Mouse (Mus musculus) adrenal gland, postnatal 10 days (tissue): Measurements from ENCODE around the gene Kcnj6. TPM values are rescaled to one million over a fixed set of nuclear protein-coding genes. Genes with fewer than 3 reads are reported as not detected.

Experiments used
- DNase-seq: peaks from one replicate; pipeline ENCODE4 v3.0.0; 2021; ENCODE audit warnings: mixed read lengths
- microRNA-seq: library from miRNA; unstranded; fragments of <30 nt; microRNA quantifications from one replicate; pipeline ENCODE4 v1.2.0, GENCODE M21; 2021
- total RNA-seq, 2 experiments: library from RNA; stranded (reverse); gene quantifications; 2 replicates each; pipeline ENCODE4 v1.2.3; 2021

The Kcnj6 gene
- total RNA-seq, 2 experiments from 2014 or later = 0.33 to 0.64 TPM

GRCm38 (mm10) chr16:94714483-94714882, 283.0 kb downstream of the Kcnj6 start:
- DNase-seq = no peak

GRCm38 (mm10) chr16:94713480-94714094, 283.9 kb downstream of the Kcnj6 start:
- peak; percentile 93 for DNase-seq

GRCm38 (mm10) chr16:94701971-94702370, 295.5 kb downstream of the Kcnj6 start:
- DNase-seq = no peak

- DNase-seq = no peak
Measured at GRCm38 (mm10) chr16:94701141-94701540, 296.4 kb downstream of the Kcnj6 start.

Small RNA genes within 50 kb of the gene (microRNA-seq; reads per million reads assigned to microRNA genes)
- not detected for gene Gm22745
